Mouse (Mus musculus) effector memory CD4-positive, alpha-beta T cell, adult 5 months (primary cell): ENCODE results near the gene Man2b1. TPM values are rescaled to one million over a fixed set of nuclear protein-coding genes. Genes with fewer than 3 reads are reported as not detected.

ENCODE experiments used
- polyA plus RNA-seq: library from polyadenylated mRNA; unstranded; fragments of 100-300 nt; shearing (Covaris generic); gene quantifications from one replicate; pipeline ENCODE4 v1.2.1, GENCODE M21; 2017

Man2b1 gene
- polyA plus RNA-seq, result 93.4 TPM

DNA sequence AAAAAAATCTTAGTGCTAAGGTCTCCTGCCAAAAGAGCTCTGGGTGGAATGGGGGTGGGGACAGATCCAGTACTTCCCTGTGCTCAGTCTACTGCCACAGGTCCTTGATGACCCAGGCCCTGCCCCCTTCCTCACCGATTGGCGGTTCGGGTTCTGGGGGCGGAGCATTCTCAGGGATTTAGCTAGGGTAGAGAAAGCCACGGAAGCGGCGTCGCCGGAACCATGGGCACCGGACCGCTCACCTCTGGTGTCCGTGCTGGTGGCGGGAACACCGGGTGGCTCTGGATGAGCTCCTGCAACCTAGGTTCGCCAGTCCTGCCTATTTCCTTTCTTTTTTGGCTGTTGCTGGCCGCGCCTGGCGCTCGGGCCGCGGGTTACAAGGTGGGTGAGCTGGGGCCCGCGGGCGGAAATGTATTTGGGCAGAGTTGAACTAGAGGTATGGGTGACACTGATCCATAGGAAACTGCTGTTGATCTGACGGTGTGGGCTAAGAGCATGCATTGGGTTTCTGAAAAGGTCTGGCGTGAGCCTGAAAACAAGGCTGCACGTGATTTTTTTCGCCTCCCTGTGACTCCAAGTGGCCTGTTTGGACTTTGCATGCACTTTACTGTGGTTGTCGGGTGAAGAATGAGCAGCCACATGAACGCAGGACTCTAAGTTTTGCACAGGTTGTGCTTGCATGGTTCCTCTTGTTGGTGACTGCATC is at the start of gene Man2b1:
Gene Man2b1, plus strand, starts transcription at position 163 of the 706 bp plus-strand sequence.

DNA sequence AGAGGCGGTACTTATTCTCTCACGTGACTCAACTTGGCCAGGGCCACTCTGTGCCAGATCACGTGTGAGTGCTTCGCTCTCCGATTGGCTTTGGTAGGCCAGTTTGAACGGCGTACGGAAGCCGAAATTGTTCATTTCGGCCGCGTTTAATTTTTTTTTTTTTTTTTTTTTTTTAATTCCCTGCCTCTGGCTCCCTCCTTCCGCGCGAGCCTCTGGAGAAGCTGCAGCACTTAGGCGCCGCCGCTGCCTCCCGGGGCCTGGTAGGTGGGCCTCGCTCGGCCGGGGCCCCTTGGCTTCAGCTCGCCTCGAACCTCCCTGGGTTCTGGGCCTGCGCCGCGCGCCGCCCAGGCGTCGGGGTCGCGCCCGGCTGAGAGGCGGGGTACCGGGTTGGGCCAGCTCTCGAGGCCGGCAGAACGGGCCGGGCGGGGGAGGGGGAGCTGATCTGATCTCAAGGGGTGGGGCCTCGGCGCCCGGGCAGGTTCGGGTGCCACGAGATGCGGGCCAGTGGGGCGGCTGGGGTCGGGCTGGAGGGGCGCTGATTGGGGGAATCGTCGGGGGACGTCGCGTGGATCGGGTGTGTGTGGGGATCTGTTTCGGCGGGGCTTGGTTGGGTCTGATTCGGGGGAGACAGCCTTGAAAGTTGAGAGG is 46.2 kb upstream of the Man2b1 start, which contains the start of gene Tnpo2:
Gene Tnpo2, plus strand, starts transcription at position 198 of the 648 bp plus-strand sequence.

DNA sequence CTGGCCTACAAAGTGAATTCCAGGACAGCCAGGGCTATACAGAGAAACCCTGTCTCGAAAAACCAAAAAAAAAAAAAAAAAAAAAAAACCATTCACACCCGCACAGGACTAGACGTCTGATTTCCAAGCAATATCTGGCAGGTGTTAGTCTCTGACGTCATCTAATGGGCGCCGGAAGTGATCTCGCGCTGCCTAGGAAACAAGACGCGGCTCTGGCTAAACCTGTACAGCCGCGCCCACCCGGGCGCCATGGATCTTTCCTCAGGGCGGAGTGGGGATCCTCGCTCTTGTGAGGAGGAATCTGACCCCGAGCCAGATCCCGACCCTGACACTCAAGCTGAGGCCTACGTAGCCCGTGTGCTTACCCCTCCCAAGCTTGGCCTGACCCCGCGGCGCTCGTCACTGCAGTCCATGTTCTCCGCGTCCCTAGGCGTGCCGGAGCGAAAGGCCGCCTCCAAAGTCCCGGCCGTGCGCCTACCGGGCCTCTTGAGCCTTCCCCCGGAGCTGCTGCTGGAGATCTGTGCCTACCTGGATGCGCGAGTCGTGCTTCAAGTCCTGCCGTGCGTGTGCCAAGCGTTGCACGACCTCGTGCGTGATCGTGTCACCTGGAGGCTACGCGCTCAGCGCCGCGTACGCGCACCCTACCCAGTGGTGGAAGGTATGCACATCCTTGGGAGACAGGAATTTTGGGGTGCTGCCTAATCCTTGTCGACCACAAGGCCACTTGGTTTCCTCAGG is 23.0 kb upstream of the Man2b1 start, which contains the start of gene Fbxw9:
Gene Fbxw9, plus strand, starts transcription at position 177 of the 738 bp plus-strand sequence.

DNA sequence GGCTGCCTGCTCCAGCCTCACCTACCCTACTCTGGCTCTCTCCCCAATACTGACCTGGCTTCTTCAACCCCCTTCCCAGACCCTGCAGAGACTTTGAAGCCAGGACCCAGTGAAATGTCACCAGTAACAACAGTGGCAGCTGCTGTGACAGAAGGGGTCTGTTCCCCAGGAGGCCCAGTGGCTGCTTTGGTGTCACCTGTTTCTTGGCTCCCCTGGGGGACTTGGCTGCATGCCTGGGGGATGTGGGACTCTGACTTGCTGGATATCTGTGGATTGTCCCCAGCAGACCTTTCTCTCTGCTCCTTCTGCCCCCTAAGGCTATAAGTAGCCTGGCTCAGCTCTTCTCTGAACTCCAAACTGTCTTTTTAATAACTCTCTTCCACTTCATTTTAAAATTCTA is 15.1 kb upstream of the Man2b1 start, which contains the start of gene Gm5741:
Gene Gm5741, minus strand, starts transcription at position 1 of the 400 bp plus-strand sequence.

DNA sequence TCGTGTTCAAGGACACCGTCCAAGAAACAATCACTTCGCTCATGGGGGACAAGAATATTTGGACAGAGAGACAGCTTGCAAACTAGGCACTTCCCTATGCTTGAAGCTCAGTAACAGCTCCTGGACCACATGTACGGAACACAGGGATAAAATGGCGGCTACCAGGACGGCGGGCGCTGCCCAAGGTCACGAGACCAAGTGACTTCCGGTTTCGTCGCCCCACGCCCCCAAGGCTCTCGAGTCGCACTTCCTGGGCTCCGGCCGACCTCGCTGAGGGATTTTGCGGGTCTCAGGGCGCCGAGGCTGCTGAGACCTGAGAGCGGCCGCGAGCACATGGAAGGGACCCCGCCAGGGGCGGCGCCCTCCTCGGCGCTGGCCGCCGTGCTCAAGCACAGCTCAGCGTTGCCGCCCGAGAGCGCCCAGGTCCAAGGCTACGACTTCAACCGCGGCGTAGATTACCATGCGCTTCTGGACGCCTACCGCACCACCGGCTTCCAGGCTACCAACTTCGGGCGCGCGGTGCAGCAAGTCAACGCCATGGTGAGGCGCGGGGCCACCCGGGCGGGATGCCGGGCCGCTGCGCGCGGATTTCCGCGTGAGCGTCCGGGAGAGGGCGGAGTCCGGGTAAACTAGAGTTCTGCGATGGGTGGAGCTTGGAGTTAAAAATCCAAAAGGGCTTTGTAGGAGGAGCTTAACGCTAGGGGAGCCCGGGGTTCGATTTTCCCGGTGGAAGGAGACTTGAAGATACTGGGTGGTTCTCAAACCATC is 11.4 kb upstream of the Man2b1 start, which contains the start of gene Dhps:
Gene Dhps, plus strand, starts transcription at position 244 of the 768 bp plus-strand sequence.

DNA sequence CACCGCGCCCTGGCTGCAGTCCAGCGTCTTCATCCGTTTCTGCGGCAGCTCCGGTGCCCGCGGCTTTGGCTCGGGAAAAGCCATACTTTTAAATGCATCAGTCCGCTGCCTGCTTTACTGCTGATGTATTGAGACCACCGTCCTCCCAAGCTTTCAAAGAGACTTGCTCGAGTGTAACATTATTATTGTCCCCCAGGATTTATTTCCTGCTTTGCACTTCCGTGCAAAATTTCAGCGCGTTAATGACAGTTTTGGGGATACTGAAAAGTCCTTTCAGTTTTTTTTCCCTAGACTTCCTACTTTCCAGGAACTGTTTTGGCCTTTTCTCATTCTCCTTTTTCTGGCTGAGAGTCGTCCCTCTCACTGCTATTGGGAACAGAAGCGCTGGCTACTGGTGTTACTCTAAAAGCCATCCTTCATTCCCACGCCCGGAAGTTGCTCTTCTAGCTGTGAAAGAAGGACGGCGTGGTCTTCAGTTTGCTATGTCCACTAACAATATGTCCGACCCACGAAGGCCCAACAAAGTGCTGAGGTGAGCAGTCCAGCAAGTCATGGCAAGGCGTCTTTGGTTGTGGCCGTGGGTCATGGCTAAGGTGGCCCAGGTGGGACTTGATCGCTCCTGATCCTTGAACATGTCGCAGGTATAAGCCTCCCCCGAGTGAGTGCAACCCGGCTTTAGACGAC is 2.4 kb upstream of the Man2b1 start, which contains the start of gene Wdr83os:
Gene Wdr83os, plus strand, starts transcription at position 209 of the 684 bp plus-strand sequence.

DNA sequence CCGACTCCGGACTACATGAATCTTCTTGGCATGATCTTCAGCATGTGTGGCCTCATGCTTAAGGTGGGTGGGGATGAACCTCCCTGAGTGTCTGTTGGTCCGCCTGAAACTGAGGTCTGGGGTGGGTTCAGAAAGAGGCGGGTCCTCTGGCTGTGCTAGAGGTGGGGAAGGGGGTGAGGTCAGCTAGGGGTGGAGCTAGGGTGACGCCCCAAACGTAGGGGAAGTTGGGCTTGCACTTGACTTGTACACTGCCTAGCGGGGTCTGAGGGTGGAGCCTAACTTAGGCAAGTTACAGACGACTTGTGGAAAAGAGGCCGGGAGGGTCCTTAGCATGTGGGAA is 1.9 kb upstream of the Man2b1 start, which contains the start of gene Wdr83:
Gene Wdr83, minus strand, starts transcription at position 91 of the 340 bp plus-strand sequence.

DNA sequence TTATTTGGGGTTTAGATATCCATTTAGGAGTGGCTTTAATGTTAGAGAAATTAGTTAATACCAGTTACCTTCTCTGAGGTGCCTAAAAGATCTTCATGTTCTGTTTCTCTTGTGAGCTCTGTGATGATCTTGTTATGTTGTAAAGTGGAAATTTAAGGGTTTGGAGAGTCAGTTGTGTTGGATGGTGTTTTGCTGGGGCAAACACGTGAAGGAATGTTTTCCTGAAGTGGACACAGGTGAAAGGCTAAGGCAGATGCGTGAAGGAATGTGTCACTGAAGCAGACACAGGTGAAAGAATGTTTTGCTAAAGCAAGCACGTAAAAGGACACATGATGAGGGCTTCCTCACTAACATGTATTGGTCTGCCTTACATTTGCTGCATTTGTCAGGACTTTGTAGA is 39.9 kb downstream of the Man2b1 start, which contains the start of gene Zfp791:
Gene Zfp791, minus strand, starts transcription at position 101 of the 400 bp plus-strand sequence.

Other genes starting within 250 kb of the Man2b1 start
- gene Rad23a, start 242.6 kb upstream of the Man2b1 start, polyA plus RNA-seq, result 113 TPM
- 547 TPM for gene Calr, start 236.3 kb upstream of the Man2b1 start, polyA plus RNA-seq
- 59.5 TPM for gene Farsa, start 226.3 kb upstream of the Man2b1 start, polyA plus RNA-seq
- 5.3 TPM for gene Syce2, start 211.2 kb upstream of the Man2b1 start, polyA plus RNA-seq
- gene Gcdh, start 189.3 kb upstream of the Man2b1 start, polyA plus RNA-seq, result 22.4 TPM
- gene Klf1, start 181.3 kb upstream of the Man2b1 start, polyA plus RNA-seq, result 0.57 TPM
- 5.6 TPM for gene Dnase2a, start 174.7 kb upstream of the Man2b1 start, polyA plus RNA-seq
- 0.24 TPM for gene Mast1, start 145.9 kb upstream of the Man2b1 start, polyA plus RNA-seq
- not detected for gene Rtbdn, start 136.3 kb upstream of the Man2b1 start, polyA plus RNA-seq
- not detected for gene Gm49661, start 113.8 kb upstream of the Man2b1 start, polyA plus RNA-seq
- gene Prdx2, start 113.7 kb upstream of the Man2b1 start, polyA plus RNA-seq, result 110 TPM
- gene Rnaseh2a, start 113.5 kb upstream of the Man2b1 start, polyA plus RNA-seq, result 59.4 TPM
- 7,373 TPM for gene Junb, start 104.6 kb upstream of the Man2b1 start, polyA plus RNA-seq
- gene Hook2, start 92.7 kb upstream of the Man2b1 start, polyA plus RNA-seq, result 17.9 TPM
- gene Best2, start 68.7 kb upstream of the Man2b1 start, polyA plus RNA-seq, result not detected
- gene Asna1, start 58.0 kb upstream of the Man2b1 start, polyA plus RNA-seq, result 29.1 TPM
- 198 TPM for gene Trir, start 56.4 kb upstream of the Man2b1 start, polyA plus RNA-seq
- gene Tnpo2, start 46.4 kb upstream of the Man2b1 start, polyA plus RNA-seq, result 25.2 TPM
- gene Fbxw9, start 23.2 kb upstream of the Man2b1 start, polyA plus RNA-seq, result 6.5 TPM
- not detected for gene Gm5741, start 15.3 kb upstream of the Man2b1 start, polyA plus RNA-seq
- 89.1 TPM for gene Dhps, start 11.5 kb upstream of the Man2b1 start, polyA plus RNA-seq
- 134 TPM for gene Wdr83os, start 2.5 kb upstream of the Man2b1 start, polyA plus RNA-seq
- gene Wdr83, start 2.0 kb upstream of the Man2b1 start, polyA plus RNA-seq, result 18.9 TPM
- not detected for gene Zfp791, start 39.8 kb downstream of the Man2b1 start, polyA plus RNA-seq
- gene Cks1brt, start 68.7 kb downstream of the Man2b1 start, polyA plus RNA-seq, result not detected
- gene Olfr371, start 142.7 kb downstream of the Man2b1 start, polyA plus RNA-seq, result not detected
- gene Orc6, start 216.4 kb downstream of the Man2b1 start, polyA plus RNA-seq, result 33.3 TPM
- gene Vps35, start 216.5 kb downstream of the Man2b1 start, polyA plus RNA-seq, result 64.5 TPM